Mouse (Mus musculus) gastrocnemius, postnatal 25 days (tissue): ENCODE data around the gene 4930519P11Rik. TPM values are rescaled to one million over a fixed set of nuclear protein-coding genes. Genes with fewer than 3 reads are reported as not detected.

Experiments
- DNase-seq: peaks from one replicate; pipeline ENCODE4 v3.0.0; 2022
- total RNA-seq, 2 experiments: library from RNA; stranded (reverse); gene quantifications; 1 replicate in 1 of 2; 2 replicates in 1 of 2; pipeline ENCODE4 v1.2.3; 2021

4930519P11Rik gene
- total RNA-seq, 2 experiments from 2014 or later, result not detected

DNA sequence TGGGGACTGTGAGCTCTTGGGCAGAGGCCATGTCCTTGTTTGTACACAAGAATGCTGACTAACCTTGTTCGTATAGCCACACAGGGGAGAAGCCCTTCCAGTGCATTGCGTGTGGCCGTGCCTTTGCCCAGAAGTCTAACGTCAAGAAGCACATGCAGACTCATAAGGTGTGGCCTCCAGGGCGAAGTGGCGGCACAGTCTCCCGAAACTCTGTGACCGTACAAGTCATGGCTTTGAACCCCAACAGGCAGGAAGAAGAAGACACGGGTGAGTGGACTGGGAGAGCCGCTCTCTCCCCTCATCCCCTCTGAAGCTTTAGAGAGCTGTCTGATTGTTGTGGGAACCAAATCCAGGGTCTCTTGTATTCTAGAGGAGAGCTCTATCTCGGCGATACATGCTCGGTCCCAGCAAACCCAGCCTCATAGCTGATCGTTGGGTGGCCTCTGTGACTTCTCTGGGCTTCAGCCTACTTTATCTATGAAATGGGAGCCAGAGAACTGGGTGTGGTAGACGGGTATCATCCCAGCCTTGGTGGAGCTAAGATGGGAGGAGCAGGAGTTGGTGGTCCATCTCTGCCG is 19.1 kb upstream of the 4930519P11Rik start:
- no peak for DNase-seq

DNA sequence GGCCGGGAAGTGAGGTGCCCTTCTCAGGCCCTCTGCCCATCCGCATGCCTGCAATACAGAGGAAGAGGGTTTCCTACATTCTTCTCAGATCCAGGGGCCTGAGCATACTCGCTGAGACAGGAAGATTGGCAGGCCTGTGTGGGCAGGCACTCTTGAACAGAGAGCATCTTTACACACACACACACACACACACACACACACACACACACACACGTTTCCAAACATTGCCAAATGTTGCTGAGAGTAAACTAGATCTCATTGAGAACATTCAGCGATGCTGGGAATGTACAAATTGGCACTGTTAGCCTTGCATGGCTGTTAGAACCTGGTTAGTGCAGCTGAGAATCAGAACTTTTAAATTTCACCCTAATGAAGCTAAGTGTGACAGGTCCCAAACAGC is 17.3 kb upstream of the 4930519P11Rik start:
- no peak for DNase-seq

DNA sequence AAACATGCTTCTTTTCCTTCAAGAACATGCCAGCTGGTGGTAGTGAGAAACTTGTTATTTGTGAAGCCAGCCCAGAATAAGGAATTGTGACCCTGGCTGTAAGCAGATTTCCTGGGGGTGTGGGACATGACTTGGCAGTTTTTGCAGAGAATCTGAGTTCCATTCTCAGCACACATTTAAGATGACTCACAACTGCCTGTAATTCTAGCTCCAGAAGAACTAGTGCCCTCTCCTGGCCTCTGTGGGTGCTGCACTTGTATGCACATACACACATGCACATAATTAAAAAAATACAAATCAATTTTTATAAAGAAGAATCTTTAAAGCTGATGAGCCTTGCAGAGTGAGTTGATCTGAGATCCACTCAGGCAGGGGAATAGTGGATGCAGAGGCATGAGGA is 10.9 kb upstream of the 4930519P11Rik start:
- DNase-seq, result no peak

DNA sequence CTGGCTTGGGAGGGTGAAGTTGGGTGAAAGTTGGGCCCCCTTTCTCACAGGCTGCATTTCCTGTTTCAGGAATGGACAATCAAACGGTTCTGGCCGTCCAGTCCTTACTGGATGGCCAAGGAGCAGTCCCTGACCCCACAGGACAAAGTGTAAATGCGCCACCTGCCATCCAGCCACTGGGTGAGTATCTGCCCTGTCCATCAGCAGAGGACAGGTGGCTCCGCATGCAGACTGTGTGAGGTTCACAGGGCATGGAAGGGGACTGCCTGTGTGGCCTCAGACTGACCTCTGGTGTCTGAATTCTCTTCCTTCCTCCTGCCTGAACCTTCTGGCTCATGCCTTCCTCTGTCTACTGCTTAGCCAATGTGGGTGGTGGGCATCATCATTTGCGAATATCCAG is 8.4 kb upstream of the 4930519P11Rik start:
- no peak for DNase-seq

DNA sequence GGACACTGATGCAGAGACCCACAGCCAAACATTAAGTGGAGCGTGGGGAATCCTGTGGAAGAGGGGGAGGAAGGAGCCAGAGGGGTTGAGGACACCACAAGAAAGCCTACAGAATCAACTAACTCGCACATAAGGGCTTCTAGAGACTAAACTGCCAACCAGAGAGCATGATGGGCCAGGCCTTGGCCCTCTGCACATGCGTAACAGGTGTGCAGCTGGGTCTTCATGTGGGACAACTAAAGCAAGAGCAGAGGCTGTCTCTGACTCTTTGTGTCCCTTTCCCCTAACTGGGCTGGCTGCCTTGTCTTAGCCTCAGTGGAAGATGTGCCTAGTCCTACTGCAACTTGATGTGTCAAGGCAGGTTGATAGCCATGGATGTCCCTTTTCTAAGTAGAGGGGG is 3.8 kb upstream of the 4930519P11Rik start:
- no peak for DNase-seq

DNA sequence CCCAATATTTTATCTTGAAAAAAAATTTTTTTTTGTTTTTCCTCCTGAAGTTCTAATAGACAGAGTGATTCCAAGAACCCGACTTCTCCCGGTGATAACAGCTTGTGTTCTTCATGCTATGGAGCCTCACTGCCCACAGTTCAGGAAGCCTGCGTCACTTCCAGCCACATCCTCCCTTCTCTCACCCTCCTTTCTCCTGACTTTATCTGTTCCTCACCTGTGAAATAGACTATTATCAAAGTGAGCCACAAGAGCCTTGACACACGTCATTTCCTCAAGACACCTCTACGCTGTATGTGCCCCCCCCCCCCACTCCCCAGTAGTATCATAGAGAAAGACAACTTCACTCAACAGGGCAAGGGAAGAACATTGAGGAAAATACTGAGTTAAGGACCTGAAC is 2.4 kb upstream of the 4930519P11Rik start:
- DNase-seq, result no peak

DNA sequence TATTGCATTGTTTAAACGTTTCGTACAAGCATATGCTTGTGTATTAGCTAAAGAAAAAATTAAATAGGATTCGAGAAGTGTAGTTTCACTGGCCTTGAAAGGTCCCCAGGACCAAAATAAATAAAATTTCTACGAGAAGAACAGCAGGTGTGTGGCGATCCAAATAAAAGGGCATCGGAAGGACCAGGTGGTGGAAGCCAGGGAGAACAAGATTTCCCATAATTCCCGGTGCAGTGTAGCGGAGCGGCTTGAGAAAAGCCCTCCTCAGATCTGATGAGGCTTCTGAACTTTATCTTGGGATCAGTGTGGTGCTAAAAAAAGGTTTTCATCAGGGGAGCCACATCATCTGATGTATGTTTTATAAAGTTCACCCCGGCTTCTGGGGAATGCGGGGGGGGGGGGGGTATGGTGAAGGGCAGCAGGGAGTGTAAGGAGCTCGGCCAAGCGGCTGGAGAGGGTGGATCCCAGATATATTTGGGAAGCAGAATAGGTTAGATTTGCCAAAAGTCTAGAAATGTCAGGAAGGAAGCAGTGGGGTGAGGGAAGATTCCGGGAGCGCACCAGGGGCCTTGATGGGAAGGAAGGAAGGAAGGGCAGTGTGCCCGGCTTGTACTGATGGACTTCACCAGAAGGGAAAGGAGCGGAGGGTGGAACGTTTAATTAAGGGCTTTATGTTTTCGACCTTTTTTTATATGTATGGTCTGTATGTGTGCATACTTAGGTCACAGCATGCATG is 1.8 kb upstream of the 4930519P11Rik start:
- DNase-seq, result no peak

DNA sequence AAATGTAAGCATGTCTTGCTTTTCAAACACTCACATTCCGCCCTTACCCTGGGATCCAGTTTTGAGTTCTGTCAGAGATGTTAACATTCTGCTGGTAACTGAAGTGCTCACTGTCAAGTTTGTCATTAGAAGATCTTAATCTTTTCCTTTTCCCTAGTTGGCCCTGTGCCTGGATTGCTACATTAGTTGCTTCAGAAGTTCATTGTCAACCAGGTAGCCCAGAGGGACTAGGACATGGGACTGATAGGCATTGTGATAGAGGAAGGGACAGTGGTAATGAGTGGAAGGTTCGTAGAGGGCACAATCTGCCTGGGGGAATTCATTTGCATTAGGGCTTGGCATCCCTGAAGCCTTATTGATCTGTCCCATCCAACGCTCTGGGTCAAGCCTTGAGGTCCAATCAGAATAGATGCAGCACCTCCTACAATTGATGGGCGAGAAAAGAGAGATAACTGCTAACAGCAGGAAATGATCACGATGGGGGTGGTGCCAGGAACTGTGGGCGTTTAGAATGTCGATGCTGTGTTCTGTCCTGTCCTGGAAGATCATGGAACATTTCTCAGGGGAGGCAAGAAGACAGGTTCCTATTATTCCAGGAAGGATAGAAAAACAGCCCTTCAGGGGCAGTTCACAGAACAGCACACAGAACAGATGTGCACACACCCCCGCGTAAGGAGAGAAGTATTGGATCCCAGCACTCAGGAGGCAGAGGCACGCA is 4.0 kb downstream of the 4930519P11Rik start:
- DNase-seq, result no peak

DNA sequence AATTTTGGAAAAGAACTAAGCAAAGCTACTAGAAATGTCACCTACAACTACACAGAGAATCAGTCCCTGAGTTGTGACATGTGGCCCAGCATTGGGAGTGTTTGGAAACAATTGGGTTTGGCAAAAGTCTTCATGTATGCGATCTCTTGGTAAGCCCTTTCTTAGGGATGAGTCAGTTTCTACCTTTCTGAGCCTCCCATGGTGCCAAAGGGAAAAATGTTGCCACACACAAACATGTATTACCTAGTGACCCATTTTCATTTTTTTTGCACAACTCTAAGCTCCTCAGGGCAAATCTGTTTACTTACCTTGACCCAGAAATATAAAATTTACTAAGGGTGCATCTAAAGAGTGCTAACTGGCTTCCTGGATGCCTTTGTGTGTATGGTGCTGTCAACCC is 6.3 kb downstream of the 4930519P11Rik start:
- no peak for DNase-seq

DNA sequence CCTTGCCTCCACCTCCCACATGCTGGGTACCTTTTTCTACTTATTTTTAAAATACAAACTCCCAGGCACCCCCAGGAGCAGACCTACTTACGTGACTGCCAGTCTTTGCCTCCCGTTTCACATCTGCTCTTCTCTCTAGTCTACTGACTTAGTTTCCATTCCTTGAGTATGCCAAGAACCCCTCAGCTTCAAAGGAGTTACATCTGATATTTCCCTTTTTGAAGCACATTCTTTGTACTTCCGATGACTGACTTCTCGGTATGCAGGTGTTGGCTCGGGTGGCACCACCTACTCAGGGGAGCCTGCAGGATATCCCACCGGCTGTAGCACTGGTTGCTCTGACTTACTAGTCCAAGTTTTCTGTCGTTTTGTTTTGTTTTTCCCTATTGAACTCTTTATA is 9.1 kb downstream of the 4930519P11Rik start:
- no peak for DNase-seq

DNA sequence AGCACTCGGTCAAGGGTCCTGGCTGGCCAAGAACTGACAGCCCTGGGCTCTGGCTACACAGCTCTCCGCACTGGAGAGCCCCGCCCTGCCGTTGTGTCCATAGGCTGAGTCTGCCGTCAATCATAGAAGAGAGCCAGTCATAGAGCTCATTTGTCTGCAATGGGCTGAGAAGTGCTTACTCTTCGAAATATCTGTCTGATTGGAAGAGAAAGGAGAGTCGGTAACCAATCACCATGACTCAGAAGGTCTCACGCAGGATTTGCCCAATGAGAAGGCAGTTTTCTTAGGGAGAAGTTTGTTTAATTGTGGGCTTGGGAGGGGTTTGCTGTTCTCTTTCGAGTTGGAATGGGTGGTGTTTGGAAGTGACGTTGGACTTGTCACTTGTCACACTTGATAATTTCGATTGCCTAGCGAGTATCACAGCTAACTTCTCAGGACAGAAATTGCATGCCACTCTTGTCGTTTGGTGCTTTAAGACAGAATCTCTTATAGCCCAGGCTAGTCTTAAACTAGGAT is 9.5 kb downstream of the 4930519P11Rik start, which contains the start of gene Pxmp4:
Pxmp4 (minus strand) TSS at position 71 of the 516 bp plus-strand sequence.
- peak; percentile 99 for DNase-seq

DNA sequence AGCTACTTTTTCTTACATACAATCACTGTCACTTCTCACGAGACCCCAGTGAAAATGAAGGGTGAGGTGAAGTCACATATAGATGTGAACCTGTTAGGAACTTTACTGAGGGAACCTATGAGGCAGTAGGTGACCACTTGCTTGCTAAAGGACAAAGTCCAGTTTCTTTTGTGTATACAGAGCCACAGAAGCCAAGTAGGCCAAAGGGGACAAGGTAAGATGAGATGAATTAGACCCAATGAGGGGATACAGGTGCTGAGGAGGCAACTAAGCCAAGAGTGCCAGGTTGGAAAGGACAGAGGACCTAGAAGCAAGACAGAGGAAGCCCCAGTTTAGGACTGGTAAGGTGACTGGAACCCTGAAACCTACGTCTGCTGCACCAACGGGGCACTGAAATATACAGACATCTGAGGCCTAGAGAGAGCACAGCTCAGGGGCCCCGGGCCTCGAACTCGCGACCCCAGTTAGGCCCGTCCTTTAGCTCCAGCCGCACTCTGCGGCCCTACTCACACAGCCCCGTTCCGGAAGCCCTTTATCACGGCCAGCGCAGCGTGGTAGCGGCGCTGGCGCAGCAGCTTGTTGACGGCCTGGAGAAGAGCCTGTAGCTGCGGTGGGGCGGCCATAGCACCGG is 10.1 kb downstream of the 4930519P11Rik start:
- DNase-seq, result no peak

DNA sequence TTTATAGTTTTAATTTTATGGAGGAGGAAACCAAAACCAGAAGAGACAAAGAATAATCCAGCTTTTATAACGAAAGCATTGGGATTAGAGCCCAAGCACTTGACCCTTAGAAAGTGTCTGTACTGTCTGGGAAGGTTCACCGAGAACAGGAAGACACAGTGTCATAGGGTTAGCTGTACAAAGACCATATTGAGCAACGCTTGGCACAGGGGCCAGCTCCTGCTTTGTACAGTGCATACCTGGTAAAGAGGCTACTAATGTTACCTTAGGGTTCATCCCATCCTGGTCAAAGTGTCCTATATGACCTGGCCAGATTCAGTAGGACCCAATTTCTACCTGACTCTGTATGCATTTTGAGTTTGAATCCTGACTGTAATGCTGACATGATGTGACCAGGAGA is 11.9 kb downstream of the 4930519P11Rik start:
- no peak for DNase-seq

DNA sequence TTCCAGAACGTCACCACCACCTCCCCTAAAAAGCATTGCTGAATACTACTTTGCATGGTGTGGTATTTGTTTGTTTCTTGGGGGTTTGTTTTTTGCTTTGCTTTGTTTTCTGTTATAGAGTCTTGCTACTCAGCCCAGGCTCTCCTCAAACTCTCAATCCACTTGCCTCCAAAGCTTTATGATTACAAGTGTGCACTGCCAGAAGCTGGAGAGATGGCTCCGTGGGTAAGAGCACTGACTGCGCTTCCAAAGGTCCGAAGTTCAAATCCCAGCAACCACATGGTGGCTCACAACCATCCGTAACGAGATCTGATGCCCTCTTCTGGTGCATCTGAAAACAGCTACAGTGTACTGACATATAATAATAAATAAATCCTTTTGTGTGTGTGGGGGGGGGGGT is 12.7 kb downstream of the 4930519P11Rik start:
- no peak for DNase-seq

DNA sequence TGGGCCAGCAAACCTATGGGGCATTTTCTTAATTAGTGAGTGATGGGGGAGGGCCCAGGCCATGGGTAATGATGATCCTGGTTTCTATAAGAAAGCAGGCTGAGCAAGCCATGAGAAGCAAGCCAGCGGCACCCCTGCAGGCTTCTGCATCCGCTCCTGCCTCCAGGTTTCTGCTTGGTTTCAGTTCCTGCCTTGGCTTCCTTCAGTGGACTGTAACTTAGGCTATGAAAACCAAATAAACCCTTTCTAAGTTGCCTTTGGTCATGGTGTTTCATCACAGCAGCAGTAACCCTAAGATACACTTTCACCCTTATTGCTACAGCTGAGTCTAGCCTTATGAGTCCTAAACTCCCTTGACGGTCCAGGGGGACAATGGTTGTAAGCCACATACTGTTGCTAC is 15.8 kb downstream of the 4930519P11Rik start:
- no peak for DNase-seq

DNA sequence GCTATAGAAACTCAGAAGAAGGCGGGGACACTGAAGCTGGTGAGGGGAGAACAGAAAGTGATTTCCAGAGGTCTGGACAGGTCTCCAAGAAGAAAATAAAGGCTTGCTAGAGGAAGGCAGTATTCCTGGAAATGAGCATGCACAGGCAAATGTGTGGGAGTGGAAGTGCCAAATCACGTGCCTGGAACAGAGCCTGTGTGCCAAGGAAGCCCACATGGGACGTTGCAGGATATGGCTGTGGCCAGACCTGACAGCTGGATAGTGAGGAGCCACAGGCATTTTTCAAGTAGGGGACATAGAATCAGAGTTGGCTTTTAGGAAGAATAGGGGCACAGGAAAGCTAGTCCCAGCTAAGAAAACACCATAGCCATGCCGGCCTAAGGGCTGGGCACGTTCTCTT is 17.5 kb downstream of the 4930519P11Rik start:
- DNase-seq, result no peak

DNA sequence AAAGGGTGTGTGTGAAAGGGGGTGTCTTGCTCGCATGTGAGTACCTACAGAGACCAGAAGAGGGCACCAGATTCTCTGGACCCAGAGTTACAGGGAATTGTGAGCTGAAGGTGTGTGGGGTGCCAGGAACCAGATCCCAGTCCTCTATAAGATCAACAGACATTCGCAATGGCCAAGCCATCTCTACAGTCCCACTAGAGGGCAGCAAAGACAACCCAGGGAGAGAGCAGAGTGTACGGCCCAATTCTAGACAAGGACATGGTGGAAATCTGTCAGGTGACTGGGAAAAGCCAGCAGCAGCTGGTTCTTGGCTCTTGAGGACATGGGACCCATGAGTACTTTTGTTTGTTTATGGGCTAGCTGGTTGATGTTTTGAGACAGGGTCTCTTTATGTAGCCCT is 20.2 kb downstream of the 4930519P11Rik start:
- no peak for DNase-seq

DNA sequence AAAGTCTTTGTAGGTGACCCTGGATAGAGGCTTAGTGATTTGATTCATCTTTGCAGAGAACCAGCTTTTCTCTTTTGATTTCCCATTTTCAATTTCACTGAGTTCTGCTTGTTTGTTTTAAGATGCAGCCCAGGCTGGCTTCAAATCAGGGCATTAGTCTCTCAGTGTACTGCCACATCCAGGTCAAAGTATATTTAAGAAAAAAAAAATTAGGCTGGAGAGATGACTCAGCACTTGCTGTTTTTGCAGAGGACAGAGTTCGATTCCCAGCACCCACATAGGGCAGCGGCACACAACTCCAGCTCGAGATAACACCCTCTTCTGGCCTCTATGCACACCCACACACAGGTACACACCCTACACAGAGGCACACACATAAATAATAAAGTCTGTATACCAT is 22.0 kb downstream of the 4930519P11Rik start:
- no peak for DNase-seq

DNA sequence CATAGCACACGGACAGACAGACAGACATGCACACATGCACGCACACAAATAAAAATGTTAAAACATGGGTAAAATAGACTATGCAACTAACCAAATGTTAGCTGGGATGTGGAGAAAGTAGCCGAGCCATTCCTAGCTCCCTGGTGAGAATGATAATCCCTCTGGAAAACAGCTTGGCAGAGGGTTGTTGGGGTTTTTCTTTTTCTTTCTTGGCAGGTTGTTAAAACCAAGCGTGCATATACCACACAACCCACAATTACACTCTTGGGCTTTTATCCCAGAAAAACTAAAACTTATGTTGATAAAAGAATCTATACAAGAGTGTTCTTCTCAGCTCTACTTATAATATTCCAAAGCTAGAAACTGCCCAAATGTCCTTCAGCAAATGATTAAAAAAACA is 24.2 kb downstream of the 4930519P11Rik start:
- no peak for DNase-seq

DNA sequence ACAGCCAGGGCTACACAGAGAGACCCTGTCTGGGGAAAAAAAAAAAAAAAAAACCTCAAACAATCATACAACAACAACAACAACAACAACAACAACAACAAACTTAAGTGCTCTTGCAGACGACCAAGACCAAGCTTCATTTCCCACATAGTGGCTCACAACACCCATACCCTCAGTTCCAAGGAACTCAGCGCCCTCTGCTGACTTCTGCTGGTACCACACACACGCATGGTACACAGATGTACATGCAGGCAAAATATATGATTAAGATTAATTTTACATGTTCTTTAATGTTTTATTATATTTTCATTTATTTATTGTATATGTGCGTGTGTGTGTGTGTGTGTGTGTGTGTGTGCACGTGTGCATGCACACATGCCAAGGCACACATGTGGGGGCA is 26.8 kb downstream of the 4930519P11Rik start:
- no peak for DNase-seq

DNA sequence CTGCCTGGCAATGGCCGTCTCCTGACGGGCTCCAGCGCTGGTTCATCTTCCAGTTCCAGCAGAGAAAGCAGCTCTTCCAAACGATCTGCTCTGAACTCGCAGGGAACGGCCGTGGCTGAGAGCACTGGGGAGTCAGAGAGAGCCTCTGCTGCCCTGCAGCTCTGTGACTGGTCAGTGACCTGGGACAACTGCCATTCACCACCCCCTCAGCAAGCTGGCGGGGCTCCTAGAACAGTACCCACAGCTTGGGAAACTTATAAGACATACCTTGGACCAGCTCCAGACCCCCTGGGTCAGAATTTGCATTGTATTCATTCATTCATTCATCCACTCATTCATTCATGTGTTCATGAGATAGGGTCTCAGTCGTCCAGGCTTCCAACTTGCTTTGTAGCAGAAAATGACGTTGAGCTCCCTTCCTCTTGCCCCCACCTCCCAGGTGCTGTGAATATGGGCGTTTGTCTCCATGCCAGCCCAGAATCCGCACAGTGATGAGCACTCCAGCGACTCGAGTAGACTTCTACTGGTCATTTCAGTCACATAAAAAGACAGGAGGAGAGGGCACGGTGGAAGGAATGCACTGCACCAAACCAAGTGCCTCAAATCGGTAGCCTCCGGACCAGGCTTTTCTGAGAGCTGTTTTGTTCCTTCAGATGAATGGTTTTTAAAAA is 28.2 kb downstream of the 4930519P11Rik start:
- no peak for DNase-seq
